Mouse (Mus musculus) midbrain, embryonic 16.5 days (tissue): ENCODE results near the gene Ctnnd2. TPM values are rescaled to one million over a fixed set of nuclear protein-coding genes. Genes with fewer than 3 reads are reported as not detected.

Experiments used
- ATAC-seq: fragments of 200-750 bp; cut with Nextera tagmentation; 2 replicates; pipeline ENCODE4 v1.8.0; 2017; ENCODE audit warnings: moderate TSS enrichment
- H3K27ac ChIP-seq: fragments of 300-500 bp; sonication (generic); 2 replicates; pipeline ENCODE4 v1.5.1; 2014; ENCODE audit warnings: mild to moderate bottlenecking, low read length, mixed read lengths
- H3K27me3 ChIP-seq: fragments of 300-500 bp; sonication (generic); 2 replicates; pipeline ENCODE4 v1.6.1; 2014; ENCODE audit warnings: low read depth, low read length, mixed read lengths; ENCODE audit not compliant: control insufficient read depth, insufficient read depth
- H3K36me3 ChIP-seq: fragments of 300-500 bp; sonication (generic); 2 replicates; pipeline ENCODE4 v1.6.1; 2014; ENCODE audit warnings: mild to moderate bottlenecking, low read length, moderate library complexity, mixed read lengths; ENCODE audit not compliant: control insufficient read depth, insufficient read depth
- H3K4me1 ChIP-seq: fragments of 300-500 bp; sonication (generic); 2 replicates; pipeline ENCODE4 v1.6.1; 2014; ENCODE audit warnings: mild to moderate bottlenecking, low read length, mixed read lengths; ENCODE audit not compliant: control insufficient read depth, insufficient read depth
- H3K4me2 ChIP-seq: fragments of 300-500 bp; sonication (generic); 2 replicates; pipeline ENCODE4 v1.6.1; 2014; ENCODE audit warnings: mild to moderate bottlenecking, low read length, mixed read lengths
- H3K4me3 ChIP-seq: fragments of 300-500 bp; sonication (generic); 2 replicates; pipeline ENCODE4 v1.5.1; 2014; ENCODE audit warnings: low read depth, mild to moderate bottlenecking, low read length, moderate library complexity, mixed read lengths
- H3K9ac ChIP-seq: fragments of 300-500 bp; sonication (generic); 2 replicates; pipeline ENCODE4 v1.6.1; 2014; ENCODE audit warnings: low read depth, low read length, mixed read lengths
- H3K9me3 ChIP-seq: fragments of 300-500 bp; sonication (generic); replicated peaks from 2 replicates; pipeline ENCODE4 v1.6.1; 2014; ENCODE audit warnings: mild to moderate bottlenecking, low read length, mixed read lengths; ENCODE audit not compliant: control insufficient read depth, poor library complexity, severe bottlenecking
- WGBS: fragments of 180-500 bp; shearing (Covaris S2); extraction: QIAGEN DNeasy Blood & Tissue Kit; methylation state at CpG from one replicate; pipeline ENCODE4 v1.1.7; 2014; 5-methylcytosine and 5-hydroxymethylcytosine counted together
- polyA plus RNA-seq: library from polyadenylated mRNA; unstranded; fragments of >200 nt; fragmentation: Nextera tagmentation; extraction: Ambion mirVana; gene quantifications from 2 replicates; pipeline ENCODE4 v1.2.1, GENCODE M21; 2015

Gene Ctnnd2
- polyA plus RNA-seq, 1 experiment from 2014 or later, result 62.8 TPM

GRCm38 (mm10) chr15:30174321-30174720 is 1.9 kb downstream of the Ctnnd2 start:
- 17% methylated on average over 7 of the region's 7 CpGs for WGBS

GRCm38 (mm10) chr15:30184020-30184419 is 11.6 kb downstream of the Ctnnd2 start:
- Histone ChIP-seq H3K9ac (no peak overlapping the region), H3K4me3 (no peak overlapping the region), H3K27ac (no peak overlapping the region), H3K36me3 (no peaks in the 10 kb centered on the region), H3K27me3 (no peaks in the 10 kb centered on the region), H3K4me1 (no peaks in the 10 kb centered on the region; the same call in 1 of the 2 replicates), H3K9me3 (peaks cover 5% of the 10 kb centered on the region; the same call in 1 of the 2 replicates), H3K4me2 (no peak overlapping the region)
- ATAC-seq, result no peak
- WGBS, result 96% methylated on average over 7 of the region's 7 CpGs

More at GRCm38 (mm10) chr15:30174321-30174720, 1.9 kb downstream of the Ctnnd2 start:
- Histone ChIP-seq H3K4me3 (peak overlapping the region; percentile 90), H3K36me3 (no peaks in the 10 kb centered on the region), H3K4me1 (peaks cover 16% of the 10 kb centered on the region), H3K27ac (peak overlapping the region; percentile 100), H3K9me3 (no peaks in the 10 kb centered on the region), H3K4me2 (peak overlapping the region; percentile 64), H3K27me3 (no peaks in the 10 kb centered on the region), H3K9ac (peak overlapping the region; percentile 99)
- no peak for ATAC-seq

- Histone ChIP-seq H3K9ac (no peak overlapping the region), H3K27me3 (no peaks in the 10 kb centered on the region), H3K36me3 (no peaks in the 10 kb centered on the region), H3K27ac (no peak overlapping the region), H3K9me3 (peaks cover 5% of the 10 kb centered on the region; the same call in 1 of the 2 replicates), H3K4me1 (peaks cover 6% of the 10 kb centered on the region), H3K4me2 (no peak overlapping the region), H3K4me3 (no peak overlapping the region)
- ATAC-seq, result no peak
These were observed 18.5 kb downstream of the Ctnnd2 start for GRCm38 (mm10) chr15:30190872-30191271.

GRCm38 (mm10) chr15:30191931-30192668 is 19.7 kb downstream of the Ctnnd2 start:
- H3K4me1 ChIP-seq, result peaks cover 6% of the 10 kb centered on the region
- peaks cover 5% of the 10 kb centered on the region; the same call in 1 of the 2 replicates for H3K9me3 ChIP-seq
- no peaks in the 10 kb centered on the region for H3K36me3 ChIP-seq
- H3K4me2 ChIP-seq, result no peak overlapping the region
- no peaks in the 10 kb centered on the region for H3K27me3 ChIP-seq
- no peak overlapping the region for H3K27ac ChIP-seq
- no peak overlapping the region for H3K9ac ChIP-seq
- H3K4me3 ChIP-seq, result no peak overlapping the region
- 49% methylated on average over 5 of the region's 5 CpGs for WGBS
- ATAC-seq, result peak; percentile 80; the same call in 1 of the 2 replicates

GRCm38 (mm10) chr15:30198429-30198828 is 26.0 kb downstream of the Ctnnd2 start:
- Histone ChIP-seq H3K4me1 (peaks cover 6% of the 10 kb centered on the region), H3K9me3 (no peaks in the 10 kb centered on the region), H3K4me3 (no peak overlapping the region), H3K27me3 (no peaks in the 10 kb centered on the region), H3K36me3 (no peaks in the 10 kb centered on the region), H3K27ac (no peak overlapping the region), H3K4me2 (no peak overlapping the region), H3K9ac (no peak overlapping the region)
- no peak for ATAC-seq
- 88% methylated on average over 3 of the region's 3 CpGs for WGBS

GRCm38 (mm10) chr15:30199785-30200184 is 27.4 kb downstream of the Ctnnd2 start:
- Histone ChIP-seq H3K27ac (no peak overlapping the region), H3K4me2 (no peak overlapping the region), H3K36me3 (no peaks in the 10 kb centered on the region), H3K27me3 (no peaks in the 10 kb centered on the region), H3K4me1 (peaks cover 8% of the 10 kb centered on the region), H3K9me3 (no peaks in the 10 kb centered on the region), H3K4me3 (no peak overlapping the region), H3K9ac (no peak overlapping the region)
- 88% methylated on average over 1 of the region's 1 CpGs for WGBS
- ATAC-seq, result no peak

GRCm38 (mm10) chr15:30201211-30201610 is 28.8 kb downstream of the Ctnnd2 start:
- H3K9me3 ChIP-seq, result no peaks in the 10 kb centered on the region
- H3K4me1 ChIP-seq, result peaks cover 8% of the 10 kb centered on the region
- H3K9ac ChIP-seq, result no peak overlapping the region
- H3K4me3 ChIP-seq, result no peak overlapping the region
- no peak overlapping the region for H3K4me2 ChIP-seq
- WGBS, result 98% methylated on average over 2 of the region's 2 CpGs
- no peaks in the 10 kb centered on the region for H3K36me3 ChIP-seq
- H3K27me3 ChIP-seq, result no peaks in the 10 kb centered on the region
- ATAC-seq, result no peak
- no peak overlapping the region for H3K27ac ChIP-seq

GRCm38 (mm10) chr15:30201617-30202016 is 29.2 kb downstream of the Ctnnd2 start:
- no peaks in the 10 kb centered on the region for H3K27me3 ChIP-seq
- H3K4me3 ChIP-seq, result no peak overlapping the region
- WGBS, result 90% methylated on average over 3 of the region's 3 CpGs
- H3K4me1 ChIP-seq, result peaks cover 8% of the 10 kb centered on the region
- H3K36me3 ChIP-seq, result no peaks in the 10 kb centered on the region
- no peak for ATAC-seq
- no peaks in the 10 kb centered on the region for H3K9me3 ChIP-seq
- no peak overlapping the region for H3K27ac ChIP-seq
- no peak overlapping the region for H3K4me2 ChIP-seq
- H3K9ac ChIP-seq, result no peak overlapping the region

GRCm38 (mm10) chr15:30212746-30213145 is 40.4 kb downstream of the Ctnnd2 start:
- no peak overlapping the region for H3K4me2 ChIP-seq
- H3K27ac ChIP-seq, result no peak overlapping the region
- ATAC-seq, result no peak
- H3K4me1 ChIP-seq, result peaks cover 5% of the 10 kb centered on the region
- H3K9me3 ChIP-seq, result no peaks in the 10 kb centered on the region
- no peaks in the 10 kb centered on the region for H3K27me3 ChIP-seq
- WGBS, result 34% methylated on average over 5 of the region's 5 CpGs
- H3K4me3 ChIP-seq, result no peak overlapping the region
- H3K36me3 ChIP-seq, result no peaks in the 10 kb centered on the region
- H3K9ac ChIP-seq, result no peak overlapping the region
